Mouse (Mus musculus) kidney, adult 8-10 months (tissue): ENCODE results near the gene Cirbp.
A peak's percentile ranks its signal among the peaks of the same experiment; 100 is the strongest.

Experiments
- DNase-seq, 2 experiments: peaks; one replicate each; pipeline ENCODE4 v3.0.0; 2022

Cirbp gene

DNA sequence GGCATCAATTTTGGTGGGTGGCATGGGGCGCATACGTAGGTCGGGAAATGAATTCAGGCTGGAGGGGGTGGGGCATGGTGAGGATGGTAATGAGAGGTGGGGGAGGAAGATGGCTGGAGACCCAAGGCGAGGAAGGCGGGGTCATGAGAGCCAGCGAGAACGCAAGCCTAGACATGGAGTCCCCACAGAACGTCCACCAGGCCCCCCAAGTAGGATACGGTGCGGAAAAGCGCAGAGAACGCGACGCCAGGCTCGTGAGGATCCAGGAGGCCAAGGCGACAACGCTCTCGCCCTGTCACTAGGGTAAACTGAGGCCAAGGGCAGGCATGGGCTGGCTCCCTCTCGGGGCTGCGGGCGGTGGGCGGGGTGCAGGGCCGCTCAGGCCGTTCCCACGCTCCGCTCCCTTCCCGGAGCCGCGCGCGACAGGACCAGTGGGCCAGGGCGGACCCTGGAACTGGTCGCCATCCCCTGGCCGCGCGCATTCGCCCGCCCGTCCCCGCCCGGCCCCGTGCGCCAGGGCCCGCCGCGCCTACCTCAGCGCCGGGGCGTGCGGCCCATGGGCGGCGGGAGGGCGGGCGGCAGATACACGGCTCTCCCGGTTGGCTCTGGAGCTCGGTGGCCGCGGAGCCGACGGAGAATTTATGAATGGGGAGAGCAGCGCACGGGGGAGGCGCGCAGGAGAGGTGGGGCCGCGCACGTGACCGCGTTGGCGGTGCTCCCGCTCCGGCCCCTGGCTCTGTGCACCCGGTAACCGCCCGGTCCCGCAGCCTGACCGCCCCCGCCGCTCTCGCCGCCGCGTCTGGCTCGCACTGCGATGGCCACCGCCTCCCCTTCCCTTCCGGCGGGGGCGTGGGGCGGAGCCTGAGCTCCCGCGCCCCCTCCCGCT lies 27.0 kb upstream of the Cirbp start, which contains the start of gene Atp5d:
Gene Atp5d (plus strand): TSS at position 80 of the 886 bp plus-strand sequence.
- DNase-seq: peak; percentile 52 to 60

DNA sequence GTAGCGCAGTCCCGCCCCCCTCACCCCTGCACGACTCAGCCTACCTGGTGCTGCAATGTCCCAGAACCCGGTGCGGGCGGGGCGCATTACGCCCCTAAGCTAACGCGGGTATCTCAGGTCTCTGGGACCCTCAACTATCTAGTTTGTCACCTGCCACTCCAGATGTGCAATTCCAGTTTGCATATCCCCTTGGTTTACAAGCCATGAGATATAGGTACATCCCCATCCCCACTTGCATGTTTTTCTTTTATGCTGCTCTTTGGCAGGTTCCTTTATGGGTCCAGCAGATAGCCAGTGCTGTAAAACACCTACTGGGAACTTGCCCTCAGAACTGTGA lies 26.4 kb upstream of the Cirbp start:
- no peak for DNase-seq

GRCm38 (mm10) chr10:80139975-80140665 lies 25.7 kb upstream of the Cirbp start:
- no peak for DNase-seq

GRCm38 (mm10) chr10:80140666-80141035 lies 25.1 kb upstream of the Cirbp start, which contains the start of gene Cbarp:
Gene Cbarp, minus strand, starts transcription at chr10:80140835.
- no peak for DNase-seq

- peak; percentile 95 to 97 for DNase-seq
Measured at GRCm38 (mm10) chr10:80141243-80141642, 24.5 kb upstream of the Cirbp start.

- peak; percentile 96 to 97 for DNase-seq
Measured at GRCm38 (mm10) chr10:80141786-80142529, 23.8 kb upstream of the Cirbp start.

DNA sequence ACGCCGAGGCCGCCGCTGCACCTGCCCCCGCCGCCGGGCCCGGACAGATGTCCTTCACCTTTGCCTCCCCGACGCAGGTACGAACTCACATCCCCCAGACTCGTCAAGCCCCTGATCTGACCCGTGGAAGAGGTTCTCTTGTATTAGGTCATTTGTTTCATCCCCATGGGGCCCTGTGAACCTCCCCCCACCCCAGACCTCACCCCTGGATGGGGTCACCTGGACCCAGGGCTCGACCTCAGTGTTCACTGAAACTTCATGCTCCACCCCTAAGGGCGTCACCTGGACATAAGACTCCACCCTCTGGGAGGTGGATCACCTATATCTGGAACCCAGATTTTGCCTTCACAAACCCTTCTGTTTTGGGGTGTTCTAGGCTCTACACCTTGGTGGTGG lies 23.3 kb upstream of the Cirbp start:
- peak; percentile 78 to 83 for DNase-seq

DNA sequence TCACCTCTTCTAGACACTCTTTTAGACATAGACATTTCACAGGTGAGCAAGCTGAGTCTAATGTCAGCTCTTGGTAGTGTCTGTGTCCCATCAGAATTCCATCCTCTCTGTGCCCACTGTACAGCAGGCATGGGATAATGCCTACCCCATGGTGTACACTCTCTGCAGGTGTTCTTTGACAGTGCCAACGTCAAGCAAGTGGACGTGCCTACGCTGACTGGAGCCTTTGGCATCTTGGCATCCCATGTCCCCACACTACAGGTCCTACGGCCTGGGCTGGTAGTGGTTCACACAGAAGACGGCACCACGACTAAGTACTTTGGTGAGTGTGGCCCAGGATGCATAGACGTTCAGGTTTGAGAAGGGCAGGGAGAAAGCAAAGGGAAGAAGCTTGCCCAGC lies 22.1 kb upstream of the Cirbp start:
- peak in 1 of 2 experiments; percentile 23 for DNase-seq

- peak in 1 of 2 experiments; percentile 24 for DNase-seq
Measured at GRCm38 (mm10) chr10:80144159-80144558, 21.6 kb upstream of the Cirbp start.

- DNase-seq: peak; percentile 69 to 78
Measured at GRCm38 (mm10) chr10:80144864-80145838, 20.6 kb upstream of the Cirbp start.

DNA sequence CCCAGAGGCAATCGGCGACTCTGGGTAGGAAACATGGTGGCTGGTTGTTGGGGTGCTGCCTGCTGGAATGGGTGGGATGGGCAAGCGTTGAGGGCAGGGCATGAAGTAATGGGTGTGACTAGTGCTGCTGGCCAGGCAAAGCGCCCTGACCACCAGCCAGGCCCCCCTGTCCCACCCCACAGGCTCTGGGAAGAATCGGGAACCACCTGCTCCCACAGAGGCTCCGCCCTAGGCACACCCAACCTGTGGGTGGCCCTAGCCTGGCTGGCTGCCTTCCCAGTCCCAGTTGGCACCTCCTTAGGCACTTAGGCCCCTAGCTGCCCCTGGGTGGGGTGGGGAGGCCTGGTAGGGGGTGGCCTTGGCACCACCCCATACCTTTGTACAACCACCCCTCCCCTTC lies 19.9 kb upstream of the Cirbp start:
- peak; percentile 80 for DNase-seq

- DNase-seq: peak; percentile 65 to 73
Measured at GRCm38 (mm10) chr10:80146568-80147011, 19.2 kb upstream of the Cirbp start.

DNA sequence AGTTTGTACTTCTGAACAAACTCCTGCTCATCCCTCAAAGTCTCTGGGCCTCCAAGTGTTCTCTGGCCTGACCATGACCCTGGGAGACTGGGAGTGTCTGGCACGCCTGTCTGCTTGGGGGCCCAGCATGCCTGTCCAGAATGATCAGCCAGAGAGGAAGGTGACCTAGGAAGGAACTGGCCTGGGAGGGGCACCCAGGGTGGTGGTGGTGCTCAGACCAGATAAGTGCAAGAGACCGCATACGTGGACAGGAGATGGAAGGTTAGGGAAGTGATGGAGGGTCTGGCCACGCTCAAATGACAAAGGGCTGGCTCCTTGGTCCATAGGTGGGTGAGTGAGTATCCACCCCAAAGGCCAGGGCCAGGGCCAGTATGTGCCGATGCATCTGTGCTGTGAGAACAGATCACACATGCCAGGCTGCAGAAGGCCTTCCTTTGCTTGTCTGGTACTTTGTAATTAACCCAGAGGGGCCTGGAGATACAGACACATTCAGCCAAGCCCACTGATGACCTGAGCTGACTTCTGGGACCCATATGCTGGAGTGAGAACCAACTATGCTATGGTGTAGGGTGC lies 18.6 kb upstream of the Cirbp start:
- DNase-seq: peak; percentile 49 to 52

GRCm38 (mm10) chr10:80147719-80148601 lies 17.8 kb upstream of the Cirbp start, which contains the start of gene Midn:
Gene Midn, plus strand, starts transcription at chr10:80148272.
- DNase-seq: peak; percentile 84 to 89

DNA sequence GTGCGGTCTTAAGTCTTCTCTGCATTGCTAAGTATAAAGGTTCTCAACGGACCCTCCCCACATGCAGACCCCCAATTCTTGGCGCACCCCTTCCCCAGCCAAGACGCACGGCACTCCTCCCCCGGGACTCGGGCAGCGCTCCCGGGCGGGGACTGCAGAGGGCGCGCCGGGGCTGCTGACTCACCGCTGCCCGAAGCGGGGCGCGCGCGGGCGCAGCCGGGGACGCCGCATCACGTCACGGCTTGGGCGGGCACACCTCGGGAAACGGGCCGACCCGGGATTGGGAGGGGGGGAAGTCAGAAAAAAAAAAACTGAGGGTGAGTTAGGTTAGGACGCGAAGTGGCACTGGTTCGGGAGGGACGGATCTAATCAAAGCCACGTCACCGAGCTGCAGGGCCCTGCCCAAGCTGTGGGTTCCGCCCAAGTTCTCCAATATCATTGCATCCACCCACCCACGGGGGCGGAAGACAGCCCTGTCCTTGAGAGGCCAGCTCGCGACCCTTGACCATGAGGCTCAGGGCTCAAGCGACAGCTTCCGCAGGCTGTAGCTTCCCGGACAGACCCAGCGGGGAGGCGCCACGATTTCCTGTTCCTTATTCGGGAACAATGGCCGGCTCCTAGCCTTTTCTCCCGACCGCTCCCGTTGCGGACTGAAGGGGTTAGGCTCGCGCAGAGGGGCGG lies 17.0 kb upstream of the Cirbp start:
- peak; percentile 94 to 95 for DNase-seq

DNA sequence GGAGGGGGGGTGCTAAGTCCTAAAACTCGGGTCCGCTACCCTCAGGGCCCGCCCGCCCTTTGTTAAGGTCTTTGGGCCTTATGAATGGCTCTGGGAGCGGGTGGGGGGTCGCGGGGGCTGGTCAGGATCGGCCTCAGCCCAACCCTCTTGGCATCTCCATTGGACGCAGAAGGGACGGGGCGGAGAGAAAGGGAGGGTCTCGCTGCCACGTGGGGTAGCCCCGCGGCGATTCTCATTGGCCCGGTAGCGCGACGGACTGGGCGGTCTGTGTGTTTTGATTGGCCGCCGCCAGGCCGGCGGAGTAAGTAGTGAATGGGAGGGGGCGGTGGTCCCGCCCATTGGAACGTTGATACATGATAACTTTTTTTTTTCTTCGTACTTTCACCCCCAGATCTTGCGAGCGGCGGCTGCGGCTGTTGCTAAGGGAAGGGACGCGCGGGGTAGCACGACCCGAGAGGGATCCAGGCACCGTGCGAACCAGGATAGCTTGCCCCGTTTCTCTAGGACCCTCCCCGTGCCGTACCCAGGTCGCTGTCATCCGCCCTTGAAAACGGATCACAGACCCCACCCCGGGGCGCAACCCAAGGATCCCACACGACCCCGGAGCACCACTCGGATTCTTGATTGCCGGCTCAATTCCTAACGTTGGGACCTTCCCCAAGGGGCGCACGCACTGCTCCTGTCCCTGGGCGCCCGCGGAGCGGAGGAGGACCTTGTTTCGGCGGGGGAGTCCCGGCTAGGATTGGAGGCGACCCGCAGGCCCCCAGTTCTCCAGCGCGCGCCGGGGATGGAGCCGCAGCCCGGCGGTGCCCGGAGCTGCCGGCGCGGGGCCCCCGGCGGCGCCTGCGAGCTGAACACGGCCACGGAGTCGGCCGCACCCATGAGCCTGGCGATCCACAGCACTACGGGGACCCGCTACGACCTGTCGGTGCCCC lies 16.2 kb upstream of the Cirbp start:
- peak; percentile 98 to 99 for DNase-seq

- DNase-seq: peak in 1 of 2 experiments; percentile 55
Measured at GRCm38 (mm10) chr10:80150226-80151210, 15.3 kb upstream of the Cirbp start.
